Mouse (Mus musculus): ENCODE measurements around the gene 4933402J07Rik.

Gene 4933402J07Rik

DNA sequence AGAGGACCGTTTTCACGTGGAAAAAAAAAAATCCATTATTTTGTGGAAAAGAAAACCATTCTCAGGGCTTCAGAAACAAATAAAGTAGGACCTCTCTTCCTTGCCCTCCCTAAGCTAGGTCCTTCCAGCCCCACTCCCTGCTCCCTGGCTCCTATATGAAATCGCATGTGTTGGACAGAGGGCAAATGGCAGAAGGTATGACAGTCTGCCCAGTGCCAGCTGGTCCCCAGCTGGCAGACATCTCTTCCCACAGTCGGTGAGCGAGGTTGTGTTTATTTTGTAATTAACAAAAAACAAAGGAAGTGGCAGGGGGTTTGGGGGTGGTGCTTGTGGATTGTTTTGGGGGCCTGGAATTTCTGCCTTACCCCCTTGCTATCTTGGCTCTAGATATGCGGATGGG, 56.6 kb downstream of the 4933402J07Rik start:
- no peak for DNase-seq (ENCODE audit: low read depth, low spot score)

DNA sequence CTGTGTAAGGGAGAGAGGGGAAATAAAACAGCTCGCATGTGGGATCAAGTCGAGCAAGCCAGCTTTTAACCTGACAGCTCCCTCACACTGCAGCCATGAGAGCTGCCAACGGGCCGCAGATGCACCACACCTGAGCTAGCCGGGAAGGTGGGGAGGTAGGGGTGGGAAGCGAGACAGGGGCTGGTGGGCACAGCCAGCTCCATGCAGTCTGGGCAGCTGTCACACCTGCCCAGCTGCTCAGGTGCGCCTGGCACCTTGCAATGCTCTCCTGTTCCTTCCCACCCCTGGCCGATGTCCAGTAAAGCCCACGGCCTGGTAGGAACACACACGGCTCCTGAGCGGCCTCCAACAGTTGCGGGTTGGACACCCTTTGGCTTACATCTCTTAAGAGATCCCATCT, 57.5 kb downstream of the 4933402J07Rik start:
- no peak for DNase-seq (ENCODE audit: low read depth, low spot score)

GRCm38 (mm10) chr8:87629656-87630055, 66.0 kb downstream of the 4933402J07Rik start:
- no peak for DNase-seq (ENCODE audit: low read depth, low spot score)

GRCm38 (mm10) chr8:87631776-87632175, 68.1 kb downstream of the 4933402J07Rik start:
- DNase-seq (ENCODE audit: low read depth, low spot score), result no peak

DNA sequence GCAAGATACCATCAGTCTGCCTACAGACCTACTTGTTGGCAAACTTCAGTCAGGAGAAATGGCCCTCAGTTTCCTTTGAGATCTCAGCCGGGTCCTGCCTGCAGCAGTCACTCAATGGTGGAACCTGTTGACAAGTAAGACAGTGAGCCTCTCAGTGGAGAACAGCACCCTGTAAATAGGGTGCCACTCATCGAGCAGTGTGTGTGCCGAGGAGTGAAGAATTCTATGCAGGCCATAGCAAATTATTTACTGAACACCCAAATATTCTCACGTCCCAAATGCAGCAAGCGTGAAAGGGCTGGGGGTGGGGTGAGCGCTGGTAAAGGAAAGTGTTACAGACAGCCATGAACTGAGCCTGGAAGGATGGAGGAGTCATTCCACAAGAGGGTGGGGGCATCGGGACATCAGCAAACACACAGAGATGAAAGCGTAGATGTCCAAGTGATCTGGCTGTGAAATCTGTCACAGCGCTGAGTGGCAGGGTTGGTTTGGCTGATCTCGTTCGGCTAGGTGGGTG, 72.6 kb downstream of the 4933402J07Rik start:
- no peak for DNase-seq (ENCODE audit: low read depth, low spot score)
